Mouse (Mus musculus) G1E (cell line): ENCODE data around the gene Kcp.

ENCODE experiments used
- GATA2 ChIP-seq: IDR thresholded peaks from 2 replicates; pipeline ENCODE4 v1.6.1; 2012; ENCODE audit warnings: low read depth, low read length, inconsistent platforms, borderline replicate concordance
- POLR2AphosphoS5 ChIP-seq: IDR thresholded peaks from 2 replicates; pipeline ENCODE4 v1.6.1; 2012; ENCODE audit warnings: low read depth, low read length, inconsistent platforms; ENCODE audit not compliant: insufficient replicate concordance

DNA sequence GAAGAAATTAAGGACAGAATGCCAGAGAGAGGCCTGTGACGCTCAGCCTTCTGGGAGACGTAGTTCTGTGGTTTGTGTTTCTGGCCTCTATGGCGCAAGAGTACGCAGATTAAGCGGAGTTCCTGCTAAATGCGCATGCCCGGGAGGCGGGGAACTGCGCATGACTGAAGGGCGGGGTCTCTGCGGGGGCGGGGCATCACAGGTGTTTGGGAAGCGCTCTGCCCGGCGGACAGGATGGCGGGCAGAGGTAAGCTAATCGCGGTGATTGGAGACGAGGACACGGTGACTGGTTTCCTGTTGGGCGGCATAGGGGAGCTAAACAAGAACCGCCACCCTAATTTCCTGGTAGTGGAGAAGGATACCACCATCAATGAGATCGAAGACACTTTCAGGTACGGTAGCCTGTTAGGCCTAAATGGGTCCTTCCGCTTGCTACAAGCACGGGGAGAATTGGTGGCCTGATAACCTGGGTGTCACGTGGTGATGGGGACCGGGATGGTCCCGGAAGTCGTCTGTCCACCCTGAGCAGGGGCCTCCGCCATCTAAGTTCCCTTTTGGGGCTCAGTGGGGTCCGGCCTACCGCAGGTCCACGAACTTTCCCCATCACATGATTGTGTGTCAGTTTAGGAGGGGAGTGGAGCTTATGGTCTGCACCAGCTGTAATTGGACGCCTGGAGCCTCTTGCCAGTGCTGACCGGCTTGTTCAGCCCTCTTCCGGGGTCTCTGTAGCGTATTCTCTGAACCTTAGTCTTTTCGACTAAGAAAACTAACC, 40.0 kb downstream of the Kcp start, which contains the start of gene Atp6v1f:
- TF ChIP-seq GATA2, result no peak
- TF ChIP-seq POLR2AphosphoS5, result no peak
